Mouse (Mus musculus) c-Kit-positive CD71-positive TER-119-positive erythroid progenitor cells, embryonic 14.5 days (primary cell): ENCODE data around the gene Gm21976.

Experiments
- DNase-seq: peaks from one replicate; pipeline ENCODE4 v3.0.0-alpha.2; 2013; ENCODE audit warnings: low spot score

Gene Gm21976

GRCm38 (mm10) chr13:98298833-98299758 is 19.4 kb downstream of the Gm21976 start:
- peak; percentile 74 for DNase-seq

- DNase-seq = no peak
Measured at GRCm38 (mm10) chr13:98305257-98305656, 25.6 kb downstream of the Gm21976 start.

- DNase-seq = no peak
Measured at GRCm38 (mm10) chr13:98306393-98306792, 26.7 kb downstream of the Gm21976 start.

- no peak for DNase-seq
Measured at GRCm38 (mm10) chr13:98306852-98307475, 27.3 kb downstream of the Gm21976 start.

- no peak for DNase-seq
Measured at GRCm38 (mm10) chr13:98308004-98308403, 28.3 kb downstream of the Gm21976 start.

GRCm38 (mm10) chr13:98308724-98309123 is 29.0 kb downstream of the Gm21976 start:
- DNase-seq = no peak

- DNase-seq = no peak
Measured at GRCm38 (mm10) chr13:98311597-98311996, 31.9 kb downstream of the Gm21976 start.

- no peak for DNase-seq
Measured at GRCm38 (mm10) chr13:98313631-98314030, 33.9 kb downstream of the Gm21976 start.

- DNase-seq = no peak
Measured at GRCm38 (mm10) chr13:98315124-98315523, 35.4 kb downstream of the Gm21976 start.

GRCm38 (mm10) chr13:98316140-98316479 is 36.4 kb downstream of the Gm21976 start:
- DNase-seq = no peak

GRCm38 (mm10) chr13:98316480-98317245 is 37.0 kb downstream of the Gm21976 start, which contains the start of gene Btf3:
TSS of gene Btf3 (minus strand) at chr13:98317006.
- peak; percentile 91 for DNase-seq

GRCm38 (mm10) chr13:98317246-98317677 is 37.6 kb downstream of the Gm21976 start:
- no peak for DNase-seq

- DNase-seq = no peak
Measured at GRCm38 (mm10) chr13:98317911-98318310, 38.2 kb downstream of the Gm21976 start.

GRCm38 (mm10) chr13:98325034-98325433 is 45.3 kb downstream of the Gm21976 start:
- DNase-seq = no peak

- no peak for DNase-seq
Measured at GRCm38 (mm10) chr13:98332106-98332505, 52.4 kb downstream of the Gm21976 start.

- no peak for DNase-seq
Measured at GRCm38 (mm10) chr13:98336205-98336604, 56.5 kb downstream of the Gm21976 start.

GRCm38 (mm10) chr13:98340506-98340905 is 60.8 kb downstream of the Gm21976 start:
- no peak for DNase-seq

GRCm38 (mm10) chr13:98349491-98349890 is 69.8 kb downstream of the Gm21976 start:
- DNase-seq = no peak

GRCm38 (mm10) chr13:98351527-98351926 is 71.8 kb downstream of the Gm21976 start:
- no peak for DNase-seq

GRCm38 (mm10) chr13:98352381-98352975 is 72.8 kb downstream of the Gm21976 start:
- DNase-seq = no peak

- no peak for DNase-seq
Measured at GRCm38 (mm10) chr13:98353709-98354089, 74.0 kb downstream of the Gm21976 start.
